Mouse (Mus musculus) heart, embryonic 14.5 days (tissue): Measurements from ENCODE around the gene Myh4. TPM values are rescaled to one million over a fixed set of nuclear protein-coding genes. Genes with fewer than 3 reads are reported as not detected.

Experiments
- ATAC-seq: fragments of 200-750 bp; cut with Nextera tagmentation; 2 replicates; pipeline ENCODE4 v1.8.0; 2017; ENCODE audit warnings: low read depth, moderate TSS enrichment; ENCODE audit not compliant: insufficient number of reproducible peaks, insufficient read depth, low FRiP score
- H3K27ac ChIP-seq, 2 experiments: fragments of 200-500 bp in 1 of 2; fragments of 300-500 bp in 1 of 2; sonication (generic) in 1 of 2; replicated peaks in 1 of 2; 2 replicates each; pipeline ENCODE4 v1.5.1; 2012 to 2014; ENCODE audit warnings: low read depth in 2 of 2, low read length in 2 of 2, control low read depth in 1 of 2, mild to moderate bottlenecking in 1 of 2, mixed read lengths in 1 of 2; ENCODE audit not compliant: control insufficient read depth in 1 of 2, insufficient read depth in 1 of 2
- H3K27me3 ChIP-seq: fragments of 300-500 bp; sonication (generic); 2 replicates; pipeline ENCODE4 v1.6.1; 2014; ENCODE audit warnings: mild to moderate bottlenecking, low read length, control low read depth; ENCODE audit not compliant: control insufficient read depth, insufficient read depth
- H3K36me3 ChIP-seq: fragments of 300-500 bp; sonication (generic); 2 replicates; pipeline ENCODE4 v1.6.1; 2014; ENCODE audit warnings: mild to moderate bottlenecking, control low read depth, low read length, mixed read lengths; ENCODE audit not compliant: control insufficient read depth, insufficient read depth
- H3K4me1 ChIP-seq, 2 experiments: fragments of 200-500 bp in 1 of 2; fragments of 300-500 bp in 1 of 2; sonication (generic) in 1 of 2; 2 replicates each; pipeline ENCODE4 v1.6.1; 2012 to 2014; ENCODE audit warnings: low read length in 2 of 2, control low read depth in 1 of 2, mixed read lengths in 1 of 2; ENCODE audit not compliant: control insufficient read depth in 2 of 2, insufficient read depth in 2 of 2
- H3K4me2 ChIP-seq: fragments of 300-500 bp; sonication (generic); 2 replicates; pipeline ENCODE4 v1.6.1; 2014; ENCODE audit warnings: mild to moderate bottlenecking, low read length
- H3K4me3 ChIP-seq, 2 experiments: fragments of 200-500 bp in 1 of 2; fragments of 300-500 bp in 1 of 2; sonication (generic) in 1 of 2; 2 replicates each; pipeline ENCODE4 v1.5.1; 2012 to 2014; ENCODE audit warnings: low read length in 2 of 2, mild to moderate bottlenecking in 2 of 2, control low read depth in 1 of 2, low read depth in 1 of 2, moderate library complexity in 1 of 2; ENCODE audit not compliant: control insufficient read depth in 1 of 2, insufficient read depth in 1 of 2
- H3K9ac ChIP-seq: fragments of 300-500 bp; sonication (generic); 2 replicates; pipeline ENCODE4 v1.6.1; 2014; ENCODE audit warnings: mild to moderate bottlenecking, low read length
- H3K9me3 ChIP-seq: fragments of 300-500 bp; sonication (generic); 2 replicates; pipeline ENCODE4 v1.6.1; 2016; ENCODE audit warnings: low read length, control low read depth; ENCODE audit not compliant: control insufficient read depth
- WGBS: fragments of 180-500 bp; shearing (Covaris S2); extraction: QIAGEN DNeasy Blood & Tissue Kit; methylation state at CpG from one replicate; pipeline ENCODE4 v1.1.7; 2014; 5-methylcytosine and 5-hydroxymethylcytosine counted together
- polyA plus RNA-seq: library from polyadenylated mRNA; unstranded; fragments of >200 nt; fragmentation: Nextera tagmentation; extraction: Ambion mirVana; gene quantifications from 2 replicates; pipeline ENCODE4 v1.2.1, GENCODE M21; 2014

The Myh4 gene
- polyA plus RNA-seq, 1 experiment from 2014 or later, result not detected

GRCm38 (mm10) chr11:67224466-67224865 is 13.4 kb upstream of the Myh4 start:
- Histone ChIP-seq H3K4me2 (no peak overlapping the region), H3K36me3 (no peaks in the 10 kb centered on the region), H3K4me3 (no peak overlapping the region), H3K9me3 (no peaks in the 10 kb centered on the region), H3K4me1 (no peaks in the 10 kb centered on the region; a peak in 1 of 4 replicates), H3K27ac (no peak overlapping the region), H3K27me3 (no peaks in the 10 kb centered on the region), H3K9ac (no peak overlapping the region)
- no peak for ATAC-seq
- WGBS, result 62% methylated on average over 3 of the region's 3 CpGs

GRCm38 (mm10) chr11:67228731-67229130 is 9.1 kb upstream of the Myh4 start:
- Histone ChIP-seq H3K4me1 (no peaks in the 10 kb centered on the region; a peak in 1 of 4 replicates), H3K36me3 (no peaks in the 10 kb centered on the region), H3K27ac (no peak overlapping the region), H3K4me3 (no peak overlapping the region), H3K27me3 (no peaks in the 10 kb centered on the region), H3K9me3 (no peaks in the 10 kb centered on the region), H3K9ac (no peak overlapping the region), H3K4me2 (no peak overlapping the region)
- 74% methylated on average over 3 of the region's 3 CpGs for WGBS
- no peak for ATAC-seq

GRCm38 (mm10) chr11:67229166-67229565 is 8.7 kb upstream of the Myh4 start:
- Histone ChIP-seq H3K9ac (no peak overlapping the region), H3K4me3 (no peak overlapping the region), H3K27ac (no peak overlapping the region), H3K4me1 (no peaks in the 10 kb centered on the region; a peak in 1 of 4 replicates), H3K27me3 (no peaks in the 10 kb centered on the region), H3K36me3 (no peaks in the 10 kb centered on the region), H3K9me3 (no peaks in the 10 kb centered on the region), H3K4me2 (no peak overlapping the region)
- WGBS, result 68% methylated on average over 5 of the region's 5 CpGs
- ATAC-seq, result no peak

- H3K9me3 ChIP-seq, result no peaks in the 10 kb centered on the region
- H3K4me1 ChIP-seq, result no peaks in the 10 kb centered on the region; a peak in 1 of 4 replicates
- no peak overlapping the region for H3K9ac ChIP-seq
- H3K4me3 ChIP-seq, result no peak overlapping the region
- no peaks in the 10 kb centered on the region for H3K36me3 ChIP-seq
- 55% methylated on average over 2 of the region's 2 CpGs for WGBS
- no peak overlapping the region for H3K27ac ChIP-seq
- no peak for ATAC-seq
- H3K4me2 ChIP-seq, result no peak overlapping the region
- H3K27me3 ChIP-seq, result no peaks in the 10 kb centered on the region
Measured at GRCm38 (mm10) chr11:67229946-67230345, 7.9 kb upstream of the Myh4 start.

GRCm38 (mm10) chr11:67235639-67236358 is 2.0 kb upstream of the Myh4 start:
- no peaks in the 10 kb centered on the region for H3K4me1 ChIP-seq
- H3K9ac ChIP-seq, result no peak overlapping the region
- no peak overlapping the region for H3K4me2 ChIP-seq
- no peaks in the 10 kb centered on the region for H3K27me3 ChIP-seq
- H3K9me3 ChIP-seq, result no peaks in the 10 kb centered on the region
- no peak overlapping the region for H3K27ac ChIP-seq
- no peak for ATAC-seq
- 54% methylated on average over 5 of the region's 5 CpGs for WGBS
- H3K4me3 ChIP-seq, result no peak overlapping the region
- H3K36me3 ChIP-seq, result no peaks in the 10 kb centered on the region

- no peak overlapping the region for H3K4me2 ChIP-seq
- H3K27me3 ChIP-seq, result no peaks in the 10 kb centered on the region
- no peaks in the 10 kb centered on the region for H3K36me3 ChIP-seq
- H3K4me3 ChIP-seq, result no peak overlapping the region
- no peaks in the 10 kb centered on the region for H3K9me3 ChIP-seq
- H3K4me1 ChIP-seq, result no peaks in the 10 kb centered on the region
- ATAC-seq, result no peak
- 81% methylated on average over 9 of the region's 9 CpGs for WGBS
- H3K27ac ChIP-seq, result no peak overlapping the region
- no peak overlapping the region for H3K9ac ChIP-seq
Measured at GRCm38 (mm10) chr11:67236799-67237198, 1.0 kb upstream of the Myh4 start.

GRCm38 (mm10) chr11:67241051-67241450 is 3.2 kb downstream of the Myh4 start:
- Histone ChIP-seq H3K9ac (no peak overlapping the region), H3K4me3 (no peak overlapping the region), H3K27ac (no peak overlapping the region), H3K27me3 (no peaks in the 10 kb centered on the region), H3K4me1 (no peaks in the 10 kb centered on the region), H3K36me3 (no peaks in the 10 kb centered on the region), H3K4me2 (no peak overlapping the region), H3K9me3 (no peaks in the 10 kb centered on the region)
- no peak for ATAC-seq
- WGBS, result 80% methylated on average over 6 of the region's 6 CpGs

- Histone ChIP-seq H3K4me2 (no peak overlapping the region), H3K9me3 (no peaks in the 10 kb centered on the region), H3K9ac (no peak overlapping the region), H3K27ac (no peak overlapping the region), H3K4me1 (no peaks in the 10 kb centered on the region), H3K4me3 (no peak overlapping the region), H3K36me3 (no peaks in the 10 kb centered on the region), H3K27me3 (no peaks in the 10 kb centered on the region)
- no peak for ATAC-seq
- 88% methylated on average over 4 of the region's 4 CpGs for WGBS
Measured at GRCm38 (mm10) chr11:67253691-67254090, 15.9 kb downstream of the Myh4 start.
